Mouse (Mus musculus): Measurements from ENCODE around the gene Qrfp. TPM values are rescaled to one million over a fixed set of nuclear protein-coding genes. Genes with fewer than 3 reads are reported as not detected.

Qrfp gene
- not detected for polyA plus RNA-seq (2014; fragmentation: Illumina TruSeq; extraction: RNeasy Lipid Tissue Mini Kit (QIAGEN cat#74804))

DNA sequence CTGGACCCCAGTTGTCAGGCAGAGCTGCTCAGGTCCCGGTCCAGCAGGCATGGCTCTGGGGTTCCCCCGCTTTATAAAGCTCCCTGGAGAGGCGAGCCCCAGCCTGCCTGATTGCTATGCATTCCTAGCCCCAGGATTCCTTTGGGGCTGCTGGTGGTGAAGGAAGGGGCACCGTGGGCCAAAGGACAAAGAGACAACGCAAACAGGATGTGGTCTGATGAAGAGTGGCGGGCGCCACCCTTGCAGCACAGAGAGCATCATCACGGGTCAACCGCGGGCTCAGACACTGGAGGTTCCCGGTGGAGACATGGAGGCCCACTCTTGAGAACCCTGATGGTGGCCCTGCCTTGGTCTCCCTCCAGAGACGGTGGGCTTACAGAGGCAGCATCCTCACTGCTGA is at the start of gene Qrfp:
Qrfp (minus strand) TSS at position 137 of the 400 bp plus-strand sequence.

GRCm38 (mm10) chr2:31845896-31846691 is 35.7 kb upstream of the Qrfp start, which contains the start of gene Fibcd1:
Fibcd1 (minus strand) TSS chr2:31846005.

Other genes starting within 250 kb of the Qrfp start
- gene Fubp3, start 237.9 kb downstream of the Qrfp start, polyA plus RNA-seq (2014; fragmentation: Illumina TruSeq; extraction: RNeasy Lipid Tissue Mini Kit (QIAGEN cat#74804)), result 48.0 TPM
- gene Prdm12, start 170.5 kb downstream of the Qrfp start, polyA plus RNA-seq (2014; fragmentation: Illumina TruSeq; extraction: RNeasy Lipid Tissue Mini Kit (QIAGEN cat#74804)), result not detected
- gene Exosc2, start 139.9 kb downstream of the Qrfp start, polyA plus RNA-seq (2014; fragmentation: Illumina TruSeq; extraction: RNeasy Lipid Tissue Mini Kit (QIAGEN cat#74804)), result 14.4 TPM
- gene Abl1, start 122.2 kb downstream of the Qrfp start, polyA plus RNA-seq (2014; fragmentation: Illumina TruSeq; extraction: RNeasy Lipid Tissue Mini Kit (QIAGEN cat#74804)), result 61.8 TPM
- not detected for gene Fibcd1, start 35.4 kb upstream of the Qrfp start, polyA plus RNA-seq (2014; fragmentation: Illumina TruSeq; extraction: RNeasy Lipid Tissue Mini Kit (QIAGEN cat#74804))
- gene Lamc3, start 76.7 kb upstream of the Qrfp start, polyA plus RNA-seq (2014; fragmentation: Illumina TruSeq; extraction: RNeasy Lipid Tissue Mini Kit (QIAGEN cat#74804)), result 1.1 TPM
- 31.5 TPM for gene Aif1l, start 139.6 kb upstream of the Qrfp start, polyA plus RNA-seq (2014; fragmentation: Illumina TruSeq; extraction: RNeasy Lipid Tissue Mini Kit (QIAGEN cat#74804))
- gene Nup214, start 163.9 kb upstream of the Qrfp start, polyA plus RNA-seq (2014; fragmentation: Illumina TruSeq; extraction: RNeasy Lipid Tissue Mini Kit (QIAGEN cat#74804)), result 82.4 TPM

Measured in ovary, adult 10 weeks (tissue).